Mouse (Mus musculus) hindbrain, embryonic 10.5 days (tissue): Measurements from ENCODE around the gene Srp54c. TPM values are rescaled to one million over a fixed set of nuclear protein-coding genes. Genes with fewer than 3 reads are reported as not detected.
"Not testable (repeated sequence)": the region's sequence is repeated elsewhere in the genome, so short reads cannot be mapped to it uniquely, and the experiment has no call there.

Experiments used
- DNase-seq: peaks from one replicate; pipeline ENCODE4 v3.0.0-alpha.2; 2017; ENCODE audit warnings: low spot score
- H3K27ac ChIP-seq: fragments of 300-500 bp; sonication (generic); 2 replicates; pipeline ENCODE4 v1.5.1; 2016; ENCODE audit warnings: mild to moderate bottlenecking, moderate library complexity
- H3K27me3 ChIP-seq: fragments of 300-500 bp; sonication (generic); 2 replicates; pipeline ENCODE4 v1.6.1; 2016; ENCODE audit warnings: mild to moderate bottlenecking; ENCODE audit not compliant: poor library complexity, insufficient read depth, severe bottlenecking
- H3K36me3 ChIP-seq: fragments of 300-500 bp; sonication (generic); 2 replicates; pipeline ENCODE4 v1.6.1; 2016; ENCODE audit warnings: mild to moderate bottlenecking, moderate library complexity
- H3K4me1 ChIP-seq: fragments of 300-500 bp; sonication (generic); replicated peaks from 2 replicates; pipeline ENCODE4 v1.6.1; 2016; ENCODE audit warnings: mild to moderate bottlenecking
- H3K4me3 ChIP-seq: fragments of 300-500 bp; sonication (generic); 2 replicates; pipeline ENCODE4 v1.5.1; 2016; ENCODE audit warnings: mild to moderate bottlenecking, moderate library complexity
- H3K9me3 ChIP-seq: fragments of 300-500 bp; sonication (generic); 2 replicates; pipeline ENCODE4 v1.6.1; 2016; ENCODE audit warnings: mild to moderate bottlenecking, moderate library complexity
- WGBS: fragments of 180-500 bp; shearing (Covaris S2); methylation state at CpG from one replicate; pipeline ENCODE4 v1.1.7; 2016; 5-methylcytosine and 5-hydroxymethylcytosine counted together
- polyA plus RNA-seq: library from polyadenylated mRNA; unstranded; fragments of >200 nt; fragmentation: Nextera tagmentation; extraction: Ambion mirVana; gene quantifications from 2 replicates; pipeline ENCODE4 v1.2.1, GENCODE M21; 2016

Srp54c gene
- polyA plus RNA-seq = 43.3 and 46.4 TPM in 2 replicates

DNA sequence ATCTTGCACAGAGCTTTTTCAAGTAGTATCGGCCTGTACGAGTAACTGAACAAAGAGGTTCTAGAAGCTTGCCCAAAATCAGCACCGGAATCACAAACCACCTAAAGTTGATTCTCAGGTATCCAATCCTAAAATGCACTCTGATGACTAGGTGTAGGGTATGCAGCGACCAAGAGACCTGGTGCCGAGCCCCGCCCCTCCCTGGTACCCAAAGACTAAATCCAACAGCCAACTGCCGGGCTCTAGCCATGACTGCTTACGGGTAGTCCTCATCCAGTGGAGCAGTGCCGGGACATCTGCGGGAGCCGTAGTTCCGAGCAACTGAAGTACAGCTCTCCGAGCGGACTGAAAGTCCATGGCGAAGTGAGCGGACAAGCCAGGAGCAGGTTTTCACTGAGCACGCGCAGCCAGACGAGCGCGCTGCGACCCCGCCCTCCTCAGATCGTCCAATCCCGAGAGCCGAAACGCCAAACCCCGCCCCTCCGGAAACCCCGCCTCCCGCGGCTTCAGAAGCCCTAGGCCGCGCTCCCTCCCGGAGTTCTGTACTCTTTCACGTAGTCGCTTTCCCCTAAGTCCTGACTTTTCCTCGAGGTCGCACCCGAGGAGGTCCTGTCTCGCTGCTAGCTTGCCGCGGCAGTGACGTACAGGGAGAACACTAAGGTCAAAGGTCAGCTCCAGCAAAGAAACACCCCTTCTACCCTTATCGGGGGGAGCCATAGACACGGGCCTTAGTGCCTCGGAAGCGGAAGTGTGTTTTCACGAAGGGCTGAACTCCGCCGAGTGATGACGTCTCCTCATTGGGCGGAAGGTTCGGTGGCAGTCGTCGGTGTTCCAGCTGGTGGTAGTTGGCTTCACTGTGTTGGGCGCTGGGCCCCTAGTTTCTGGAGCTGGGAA lies at the start of gene Srp54c:
Gene Srp54c (plus strand): TSS at position 543 of the 894 bp plus-strand sequence.
- WGBS = no CpG with 5 or more reads among the region's 57 CpGs
- not testable (repeated sequence) for DNase-seq, H3K27me3 ChIP-seq, H3K4me1 ChIP-seq, H3K36me3 ChIP-seq, H3K9me3 ChIP-seq, H3K27ac ChIP-seq
- H3K4me3 ChIP-seq = peak within 1 kb of the TSS; percentile 48

DNA sequence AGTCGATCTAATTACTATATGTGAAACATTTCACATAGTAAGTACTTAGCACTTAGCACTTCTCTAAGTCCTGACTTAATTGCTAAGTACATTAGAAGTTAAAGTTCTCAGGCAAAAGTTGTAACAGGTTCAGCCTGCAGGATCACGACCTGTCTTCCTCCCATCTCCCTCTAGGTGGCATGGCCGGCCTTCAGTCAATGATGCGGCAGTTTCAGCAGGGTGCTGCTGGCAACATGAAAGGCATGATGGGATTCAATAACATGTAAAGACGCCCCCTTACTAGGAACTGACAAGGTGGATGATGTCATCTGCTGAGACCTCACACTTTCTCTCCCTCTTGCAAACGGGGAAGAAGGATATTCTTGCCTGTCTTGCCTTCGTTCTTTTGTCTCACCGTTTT lies 42.3 kb upstream of the Srp54c start:
- not testable (repeated sequence) for H3K27me3 ChIP-seq, H3K4me3 ChIP-seq, DNase-seq, H3K36me3 ChIP-seq, H3K4me1 ChIP-seq, H3K27ac ChIP-seq, H3K9me3 ChIP-seq
- WGBS = no CpG with 5 or more reads among the region's 8 CpGs

GRCm38 (mm10) chr12:55189127-55189526 lies 40.8 kb upstream of the Srp54c start:
- H3K9me3 ChIP-seq, H3K27me3 ChIP-seq, H3K4me3 ChIP-seq, DNase-seq, H3K27ac ChIP-seq, H3K36me3 ChIP-seq, H3K4me1 ChIP-seq: not testable (repeated sequence)
- no CpG with 5 or more reads among the region's 5 CpGs for WGBS

- H3K36me3 ChIP-seq, H3K4me1 ChIP-seq, H3K4me3 ChIP-seq, H3K27ac ChIP-seq, H3K27me3 ChIP-seq, DNase-seq, H3K9me3 ChIP-seq: not testable (repeated sequence)
- WGBS = no CpG with 5 or more reads among the region's 40 CpGs
Observed at GRCm38 (mm10) chr12:55199306-55199705, 30.7 kb upstream of the Srp54c start, which contains the start of gene 1700047I17Rik2. TSS of gene 1700047I17Rik2 (plus strand) at chr12:55199592.

DNA sequence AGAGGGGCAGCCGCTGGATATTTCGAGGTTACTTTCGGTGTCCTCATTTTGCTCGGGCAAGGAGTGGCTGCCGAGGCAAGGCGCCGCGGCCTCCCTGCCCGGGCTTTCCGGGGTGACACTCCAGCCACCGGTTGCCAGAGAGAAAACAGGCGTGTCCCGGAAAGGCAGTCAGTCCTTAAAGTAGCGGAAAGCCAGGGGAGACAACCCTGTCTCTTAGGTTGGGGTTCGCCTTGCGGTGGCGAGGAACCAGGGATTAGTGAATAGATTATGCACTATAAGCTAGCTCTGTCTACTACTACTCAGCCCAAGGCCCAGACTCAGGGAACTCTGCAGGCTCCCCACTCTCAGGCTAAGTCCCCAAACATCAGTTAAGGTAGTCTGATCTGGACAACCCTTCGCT lies 30.2 kb upstream of the Srp54c start:
- WGBS = no CpG with 5 or more reads among the region's 18 CpGs
- not testable (repeated sequence) for H3K9me3 ChIP-seq

GRCm38 (mm10) chr12:55212944-55213343 lies 17.0 kb upstream of the Srp54c start:
- not testable (repeated sequence) for H3K4me1 ChIP-seq, DNase-seq, H3K9me3 ChIP-seq, H3K27ac ChIP-seq, H3K36me3 ChIP-seq, H3K27me3 ChIP-seq, H3K4me3 ChIP-seq
- no CpG with 5 or more reads among the region's 6 CpGs for WGBS

More for the DNA sequence above, 30.2 kb upstream of the Srp54c start:
- H3K27ac ChIP-seq, H3K4me3 ChIP-seq, H3K36me3 ChIP-seq, DNase-seq, H3K4me1 ChIP-seq, H3K27me3 ChIP-seq: not testable (repeated sequence)

- not testable (repeated sequence) for H3K27me3 ChIP-seq
- H3K4me3 ChIP-seq = peak overlapping the region; percentile 48
- WGBS = 1% methylated on average over 13 of the region's 25 CpGs
Observed at GRCm38 (mm10) chr12:55230520-55230861, 523 bp downstream of the Srp54c start.

GRCm38 (mm10) chr12:55242243-55242642 lies 12.3 kb downstream of the Srp54c start:
- not testable (repeated sequence) for H3K9me3 ChIP-seq, H3K27ac ChIP-seq, H3K4me3 ChIP-seq, H3K4me1 ChIP-seq, DNase-seq, H3K27me3 ChIP-seq, H3K36me3 ChIP-seq
- no CpG with 5 or more reads among the region's 8 CpGs for WGBS

More at GRCm38 (mm10) chr12:55230520-55230861, 523 bp downstream of the Srp54c start:
- not testable (repeated sequence) for DNase-seq, H3K27ac ChIP-seq, H3K9me3 ChIP-seq, H3K36me3 ChIP-seq, H3K4me1 ChIP-seq

DNA sequence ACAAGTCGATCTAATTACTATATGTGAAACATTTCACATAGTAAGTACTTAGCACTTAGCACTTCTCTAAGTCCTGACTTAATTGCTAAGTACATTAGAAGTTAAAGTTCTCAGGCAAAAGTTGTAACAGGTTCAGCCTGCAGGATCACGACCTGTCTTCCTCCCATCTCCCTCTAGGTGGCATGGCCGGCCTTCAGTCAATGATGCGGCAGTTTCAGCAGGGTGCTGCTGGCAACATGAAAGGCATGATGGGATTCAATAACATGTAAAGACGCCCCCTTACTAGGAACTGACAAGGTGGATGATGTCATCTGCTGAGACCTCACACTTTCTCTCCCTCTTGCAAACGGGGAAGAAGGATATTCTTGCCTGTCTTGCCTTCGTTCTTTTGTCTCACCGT lies 32.0 kb downstream of the Srp54c start:
- not testable (repeated sequence) for H3K4me1 ChIP-seq, H3K9me3 ChIP-seq, H3K27me3 ChIP-seq, DNase-seq, H3K27ac ChIP-seq, H3K4me3 ChIP-seq
- peaks cover 29% of the 10 kb centered on the region for H3K36me3 ChIP-seq
- no CpG with 5 or more reads among the region's 8 CpGs for WGBS

DNA sequence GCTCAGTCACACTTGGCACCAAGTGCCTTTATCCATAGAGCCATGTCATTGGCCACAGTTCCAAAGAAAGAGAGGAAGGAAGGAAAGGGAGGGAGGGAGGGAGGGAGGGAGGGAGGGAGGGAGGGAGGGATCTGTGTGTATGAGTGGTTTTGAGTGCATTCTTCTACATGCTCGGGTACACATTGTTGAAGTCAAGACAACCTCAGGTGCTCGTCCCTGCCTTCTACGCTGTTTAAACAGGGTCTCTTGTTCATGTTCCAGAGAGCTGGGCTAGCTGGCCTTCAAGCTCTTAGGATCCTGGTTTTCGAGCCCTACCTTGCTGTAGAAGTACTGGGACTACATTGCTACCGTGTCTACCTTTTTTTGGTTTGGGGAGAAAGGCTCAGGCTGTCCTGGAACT lies 33.4 kb downstream of the Srp54c start:
- not testable (repeated sequence) for H3K27me3 ChIP-seq, DNase-seq, H3K4me3 ChIP-seq, H3K9me3 ChIP-seq, H3K27ac ChIP-seq, H3K4me1 ChIP-seq
- peaks cover 22% of the 10 kb centered on the region for H3K36me3 ChIP-seq
- no CpG with 5 or more reads among the region's 5 CpGs for WGBS

- Histone ChIP-seq H3K27me3 (no peaks in the 10 kb centered on the region), H3K9me3 (no peaks in the 10 kb centered on the region), H3K36me3 (0 out of 2 replicates have a peak, but pooled peaks cover 5% of the 10 kb centered on the region), H3K4me3 (no peak overlapping the region), H3K4me1 (no peaks in the 10 kb centered on the region), H3K27ac (no peak overlapping the region)
- DNase-seq = peak; percentile 4
- 82% methylated on average over 3 of the region's 3 CpGs for WGBS
Observed at GRCm38 (mm10) chr12:55272243-55272642, 42.3 kb downstream of the Srp54c start.

DNA sequence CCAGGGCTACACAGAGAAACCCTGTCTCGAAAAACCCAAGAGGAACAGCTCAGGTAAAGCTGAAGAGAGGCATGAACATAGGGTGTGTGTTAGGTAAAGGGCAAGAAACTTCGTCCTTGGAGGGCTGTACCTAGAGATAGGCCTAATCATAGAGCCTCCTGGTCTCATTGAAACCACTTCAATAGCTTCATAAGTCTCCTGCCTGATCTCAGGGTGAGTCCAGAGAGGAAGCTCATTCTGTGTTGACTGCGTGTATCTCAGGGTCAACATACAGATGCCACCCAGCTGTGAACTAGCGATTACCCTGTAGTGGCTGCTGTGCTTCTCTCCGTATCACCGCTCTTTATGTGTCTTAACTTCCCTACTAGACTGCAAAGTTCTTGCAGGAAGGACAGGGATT lies 47.6 kb downstream of the Srp54c start:
- not testable (repeated sequence) for H3K27me3 ChIP-seq, H3K27ac ChIP-seq, H3K4me1 ChIP-seq, DNase-seq, H3K4me3 ChIP-seq, H3K9me3 ChIP-seq
- peaks cover 19% of the 10 kb centered on the region for H3K36me3 ChIP-seq
- WGBS = 90% methylated on average over 3 of the region's 6 CpGs

DNA sequence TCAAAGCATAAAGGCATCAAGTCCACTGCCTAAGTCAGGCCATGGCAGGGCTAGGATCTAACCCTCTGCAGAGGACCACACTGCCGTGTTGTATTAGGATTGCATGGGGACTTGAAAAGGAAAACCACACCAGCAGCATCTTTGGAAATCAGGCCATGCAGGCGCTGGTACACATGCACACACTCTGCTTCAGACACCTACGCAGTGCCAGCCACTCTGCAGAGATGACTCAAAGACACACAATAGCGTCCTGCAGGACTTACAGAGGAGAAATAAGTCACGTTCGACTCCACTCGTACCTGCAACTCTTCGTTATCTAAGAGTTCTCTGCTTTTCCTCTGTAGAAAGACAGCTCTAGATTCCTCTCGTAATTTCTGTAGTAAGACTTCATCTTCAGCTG lies 68.1 kb downstream of the Srp54c start:
- DNase-seq = no peak
- peaks cover 67% of the 10 kb centered on the region for H3K36me3 ChIP-seq
- H3K27ac ChIP-seq = no peak overlapping the region
- H3K9me3 ChIP-seq = no peaks in the 10 kb centered on the region
- H3K4me3 ChIP-seq = no peak overlapping the region
- no peaks in the 10 kb centered on the region for H3K27me3 ChIP-seq
- H3K4me1 ChIP-seq = peaks cover 21% of the 10 kb centered on the region
- WGBS = 93% methylated on average over 9 of the region's 9 CpGs
